Mouse (Mus musculus) E14TG2a.4 (cell line): ENCODE data around the gene Rtn4rl1.

Source experiments
- H3K27me3 ChIP-seq: 2 replicates; pipeline ENCODE4 v1.6.1; 2014; ENCODE audit warnings: low read length, control low read depth; ENCODE audit not compliant: insufficient read depth
- H3K36me3 ChIP-seq: 2 replicates; pipeline ENCODE4 v1.6.1; 2014; ENCODE audit warnings: low read length, control low read depth; ENCODE audit not compliant: insufficient read depth
- H3K4me1 ChIP-seq: replicated peaks from 2 replicates; pipeline ENCODE4 v1.6.1; 2014; ENCODE audit warnings: low read depth, low read length, control low read depth
- H3K4me3 ChIP-seq: replicated peaks from 2 replicates; pipeline ENCODE4 v1.5.1; 2014; ENCODE audit warnings: mild to moderate bottlenecking, low read length
- H3K9me3 ChIP-seq: 2 replicates; pipeline ENCODE4 v1.6.1; 2014; ENCODE audit warnings: low read length, control low read depth
- CTCF ChIP-seq: conservative IDR thresholded peaks from 2 replicates; pipeline ENCODE4 v1.5.1; 2014; ENCODE audit warnings: low read length
- NANOG ChIP-seq: IDR thresholded peaks from 2 replicates; pipeline ENCODE4 v1.6.1; 2014; ENCODE audit warnings: borderline replicate concordance, low read length, mixed read lengths
- POU5F1 ChIP-seq: IDR thresholded peaks from 2 replicates; pipeline ENCODE4 v1.6.1; 2014; ENCODE audit warnings: low read length, borderline replicate concordance

Rtn4rl1 gene

DNA sequence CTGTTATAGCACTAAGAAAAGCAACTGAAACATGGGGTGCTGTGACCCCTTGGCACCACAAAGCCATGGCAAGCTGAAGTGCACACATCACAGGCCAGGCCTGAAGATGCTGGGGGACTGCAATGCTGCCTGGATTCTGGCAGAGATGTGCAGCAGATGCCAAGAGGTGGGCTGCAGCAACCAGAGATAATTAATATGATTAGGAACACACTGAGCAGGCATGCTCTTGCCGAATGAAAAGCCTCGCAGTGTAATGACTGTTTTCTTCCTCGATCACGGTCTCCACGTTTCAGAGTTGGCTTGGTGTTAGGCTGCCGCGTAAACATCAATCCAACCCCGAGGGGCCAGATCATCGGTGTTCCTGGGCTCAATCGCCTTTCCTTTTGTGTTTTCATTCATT, 106.2 kb downstream of the Rtn4rl1 start:
- H3K4me3 ChIP-seq, result no peak overlapping the region
- H3K4me1 ChIP-seq, result 0 out of 2 replicates have a peak, but pooled peaks cover 2% of the 10 kb centered on the region
- H3K27me3 ChIP-seq, result peaks cover 7% of the 10 kb centered on the region; the same call in 1 of the 2 replicates
- TF ChIP-seq POU5F1 (no peak), CTCF (no peak)
- H3K9me3 ChIP-seq, result no peaks in the 10 kb centered on the region
- H3K36me3 ChIP-seq, result peaks cover 65% of the 10 kb centered on the region

DNA sequence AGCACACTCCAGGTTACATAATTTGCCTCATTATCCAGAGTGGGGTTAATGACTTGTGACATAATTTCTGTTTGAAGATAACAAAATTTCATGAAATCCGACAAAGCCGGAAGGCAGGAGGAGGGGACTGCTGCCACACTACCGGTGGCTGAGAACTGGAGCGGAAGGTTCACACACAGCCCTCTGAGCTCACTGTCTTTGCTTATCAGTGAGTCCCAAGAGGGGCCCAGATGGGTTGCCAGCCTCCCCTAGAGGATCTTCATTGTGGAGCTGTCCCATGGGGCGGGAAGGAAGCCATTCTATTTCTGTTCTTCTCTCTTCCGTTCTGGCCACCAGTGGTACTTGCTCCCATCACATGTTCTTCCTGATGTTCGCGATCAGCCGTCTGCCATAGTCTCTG, 107.4 kb downstream of the Rtn4rl1 start:
- TF ChIP-seq POU5F1 (no peak), CTCF (no peak), NANOG (no peak)
- Histone ChIP-seq H3K36me3 (peaks cover 77% of the 10 kb centered on the region), H3K4me1 (peaks cover 2% of the 10 kb centered on the region; the same call in 1 of the 2 replicates), H3K9me3 (no peaks in the 10 kb centered on the region), H3K27me3 (no peaks in the 10 kb centered on the region), H3K4me3 (no peak overlapping the region)

DNA sequence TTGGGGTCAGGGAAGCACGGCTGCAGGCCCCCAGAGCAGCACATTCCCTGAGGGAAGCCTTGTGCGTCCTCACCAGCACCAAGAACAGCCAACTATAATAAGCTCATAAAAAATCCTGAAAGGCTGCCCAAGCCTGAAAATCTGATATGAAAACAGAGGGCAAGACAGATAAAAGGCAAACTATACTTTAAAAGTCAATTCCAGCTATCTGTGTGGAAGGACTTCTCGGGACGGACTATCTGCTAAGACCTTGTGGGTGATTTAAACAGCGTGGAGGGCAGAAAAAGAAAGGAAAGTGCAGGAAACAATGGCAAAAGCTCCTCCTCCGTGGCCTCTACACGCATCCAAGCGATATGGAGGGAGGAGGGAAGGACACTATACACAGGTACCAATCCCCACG, 111.2 kb downstream of the Rtn4rl1 start:
- Histone ChIP-seq H3K36me3 (peaks cover 99% of the 10 kb centered on the region), H3K27me3 (no peaks in the 10 kb centered on the region), H3K4me1 (peaks cover 31% of the 10 kb centered on the region), H3K4me3 (no peak overlapping the region), H3K9me3 (no peaks in the 10 kb centered on the region)
- TF ChIP-seq CTCF (no peak), POU5F1 (no peak), NANOG (no peak)

DNA sequence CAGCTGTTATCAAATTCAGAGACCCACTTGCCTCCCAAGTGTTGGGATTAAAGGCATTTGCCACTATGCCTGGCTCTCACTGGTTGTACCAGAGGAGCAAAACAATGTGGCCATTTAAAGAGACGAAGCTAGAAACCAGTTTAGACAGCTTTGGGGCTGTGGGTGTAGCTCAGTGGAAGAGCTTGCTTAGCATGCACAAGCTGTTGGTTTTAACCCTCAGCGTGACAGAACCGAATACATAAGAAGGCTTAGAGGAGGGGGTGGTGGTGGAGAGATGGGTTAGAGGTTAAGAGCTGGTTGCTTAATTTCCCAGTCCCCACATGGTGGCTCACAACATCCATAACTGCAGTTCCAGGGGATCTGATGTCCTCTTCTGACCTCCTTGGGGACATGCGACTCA, 115.1 kb downstream of the Rtn4rl1 start:
- peaks cover 35% of the 10 kb centered on the region for H3K4me1 ChIP-seq
- H3K27me3 ChIP-seq, result no peaks in the 10 kb centered on the region
- H3K36me3 ChIP-seq, result peaks cover 99% of the 10 kb centered on the region
- H3K9me3 ChIP-seq, result no peaks in the 10 kb centered on the region
- no peak for TF ChIP-seq NANOG
- TF ChIP-seq CTCF, result no peak
- no peak for TF ChIP-seq POU5F1
- H3K4me3 ChIP-seq, result no peak overlapping the region

DNA sequence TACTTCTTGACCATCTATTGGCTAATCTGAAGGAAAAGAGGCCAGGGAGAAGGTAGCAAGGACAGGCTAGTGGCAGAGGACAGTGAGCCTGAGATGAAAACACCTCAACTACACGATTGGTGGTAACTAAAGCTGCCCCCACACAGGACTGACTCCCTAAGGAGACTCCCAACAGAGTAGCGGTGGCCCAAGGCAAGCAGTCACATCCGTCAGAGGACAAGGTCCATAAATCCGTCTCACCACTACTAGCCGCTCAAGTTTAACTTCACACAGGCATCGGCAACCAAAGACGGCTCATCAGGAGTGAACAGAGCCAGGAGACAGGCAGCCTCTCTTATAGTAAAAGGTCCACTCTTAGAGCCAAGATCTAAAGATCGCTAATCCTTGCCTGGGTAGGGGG, 117.2 kb downstream of the Rtn4rl1 start:
- Histone ChIP-seq H3K4me3 (no peak overlapping the region), H3K4me1 (peaks cover 44% of the 10 kb centered on the region), H3K27me3 (no peaks in the 10 kb centered on the region), H3K36me3 (peaks cover 99% of the 10 kb centered on the region), H3K9me3 (no peaks in the 10 kb centered on the region)
- TF ChIP-seq NANOG (no peak), CTCF (no peak), POU5F1 (no peak)

DNA sequence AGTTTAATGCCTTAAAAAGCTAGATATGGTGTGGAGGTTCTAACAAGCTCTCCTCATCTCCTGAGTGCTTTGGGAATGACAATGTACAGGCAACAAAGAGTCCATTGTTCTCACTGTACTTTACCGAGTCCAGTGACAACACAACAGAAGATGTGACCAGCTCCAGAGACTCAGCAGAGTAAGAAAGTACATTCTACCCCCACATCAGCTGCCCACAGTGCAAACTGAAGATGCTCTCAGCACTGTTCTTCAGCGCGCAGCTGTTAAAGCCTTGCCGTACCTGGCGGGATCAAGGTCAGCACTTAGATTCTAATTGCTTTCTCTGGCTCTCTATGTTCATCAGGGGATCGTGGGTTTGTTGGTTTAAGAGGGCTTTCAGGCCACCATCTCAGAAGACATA, 118.2 kb downstream of the Rtn4rl1 start:
- TF ChIP-seq NANOG (no peak), POU5F1 (no peak), CTCF (no peak)
- no peak overlapping the region for H3K4me3 ChIP-seq
- no peaks in the 10 kb centered on the region for H3K9me3 ChIP-seq
- H3K36me3 ChIP-seq, result peaks cover 99% of the 10 kb centered on the region
- H3K4me1 ChIP-seq, result peaks cover 37% of the 10 kb centered on the region
- H3K27me3 ChIP-seq, result no peaks in the 10 kb centered on the region

DNA sequence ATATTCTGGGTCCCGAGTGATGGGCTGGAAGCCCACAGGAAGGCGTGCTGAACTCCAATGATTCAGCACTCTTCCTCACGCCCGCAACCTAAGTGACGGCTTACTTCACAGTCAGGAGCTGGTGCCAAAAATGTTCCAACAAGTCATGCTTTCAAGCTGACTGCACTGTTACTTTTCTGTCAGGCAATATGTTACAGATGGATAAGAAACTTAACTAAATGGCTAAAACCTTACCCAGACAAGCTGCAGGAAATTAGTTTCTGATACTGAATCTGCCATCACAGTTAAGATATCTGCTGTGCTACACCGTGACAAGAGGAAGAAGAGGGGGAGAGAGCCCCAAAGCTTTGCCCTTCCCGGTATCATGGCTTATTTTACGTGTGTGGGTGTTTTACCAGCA, 120.3 kb downstream of the Rtn4rl1 start:
- Histone ChIP-seq H3K4me3 (no peak overlapping the region), H3K36me3 (peaks cover 99% of the 10 kb centered on the region), H3K4me1 (peaks cover 24% of the 10 kb centered on the region), H3K9me3 (no peaks in the 10 kb centered on the region), H3K27me3 (no peaks in the 10 kb centered on the region)
- TF ChIP-seq CTCF (no peak), NANOG (no peak), POU5F1 (no peak)
